Mouse (Mus musculus) hindbrain, postnatal 0 days (tissue): ENCODE results near the gene Gm20388. TPM values are rescaled to one million over a fixed set of nuclear protein-coding genes. Genes with fewer than 3 reads are reported as not detected.

Experiments
- ATAC-seq: fragments of 200-750 bp; cut with Nextera tagmentation; 2 replicates; pipeline ENCODE4 v1.8.0; 2017; ENCODE audit warnings: mild to moderate bottlenecking, moderate TSS enrichment, moderate library complexity
- DNase-seq: peaks from one replicate; pipeline ENCODE4 v3.0.0-alpha.2; 2015; ENCODE audit warnings: low spot score
- H3K27ac ChIP-seq: fragments of 300-500 bp; sonication (generic); 2 replicates; pipeline ENCODE4 v1.5.1; 2014; ENCODE audit warnings: mild to moderate bottlenecking
- H3K27me3 ChIP-seq: fragments of 300-500 bp; sonication (generic); 2 replicates; pipeline ENCODE4 v1.6.1; 2014; ENCODE audit warnings: low read length, mixed read lengths; ENCODE audit not compliant: insufficient read depth
- H3K36me3 ChIP-seq: fragments of 300-500 bp; sonication (generic); 2 replicates; pipeline ENCODE4 v1.6.1; 2014; ENCODE audit warnings: low read length, mixed read lengths; ENCODE audit not compliant: insufficient read depth
- H3K4me1 ChIP-seq: fragments of 300-500 bp; sonication (generic); 2 replicates; pipeline ENCODE4 v1.6.1; 2014; ENCODE audit warnings: antibody characterized with exemption, low read length, mixed read lengths; ENCODE audit not compliant: insufficient read depth
- H3K4me2 ChIP-seq: fragments of 300-500 bp; sonication (generic); 2 replicates; pipeline ENCODE4 v1.6.1; 2014; ENCODE audit warnings: low read depth, mild to moderate bottlenecking, low read length, moderate library complexity, mixed read lengths
- H3K4me3 ChIP-seq: fragments of 300-500 bp; sonication (generic); 2 replicates; pipeline ENCODE4 v1.5.1; 2014; ENCODE audit warnings: low read length
- H3K9ac ChIP-seq: fragments of 300-500 bp; sonication (generic); replicated peaks from 2 replicates; pipeline ENCODE4 v1.6.1; 2014; ENCODE audit warnings: mild to moderate bottlenecking, low read length, moderate library complexity, mixed read lengths
- H3K9me3 ChIP-seq: fragments of 300-500 bp; sonication (generic); 2 replicates; pipeline ENCODE4 v1.6.1; 2016; ENCODE audit warnings: low read length, mixed read lengths
- CTCF ChIP-seq: IDR thresholded peaks from 2 replicates; pipeline ENCODE4 v1.5.1; 2016; ENCODE audit warnings: antibody characterized with exemption, control low read depth, low read depth
- WGBS: fragments of 180-500 bp; shearing (Covaris S2); extraction: QIAGEN DNeasy Blood & Tissue Kit; methylation state at CpG from one replicate; pipeline ENCODE4 v1.1.7; 2014; 5-methylcytosine and 5-hydroxymethylcytosine counted together
- polyA plus RNA-seq: library from polyadenylated mRNA; unstranded; fragments of >200 nt; fragmentation: Nextera tagmentation; extraction: Ambion mirVana; gene quantifications from 2 replicates; pipeline ENCODE4 v1.2.1, GENCODE M21; 2015
- total RNA-seq: library from RNA; depleted of rRNA; stranded (reverse); fragments of >200 nt; gene quantifications from 2 replicates; pipeline ENCODE4 v1.2.3, GENCODE M21; 2014

Gm20388 gene
- total and polyA plus RNA-seq, 2 experiments from 2014 or later = 71.3 TPM; not detected in 1

DNA sequence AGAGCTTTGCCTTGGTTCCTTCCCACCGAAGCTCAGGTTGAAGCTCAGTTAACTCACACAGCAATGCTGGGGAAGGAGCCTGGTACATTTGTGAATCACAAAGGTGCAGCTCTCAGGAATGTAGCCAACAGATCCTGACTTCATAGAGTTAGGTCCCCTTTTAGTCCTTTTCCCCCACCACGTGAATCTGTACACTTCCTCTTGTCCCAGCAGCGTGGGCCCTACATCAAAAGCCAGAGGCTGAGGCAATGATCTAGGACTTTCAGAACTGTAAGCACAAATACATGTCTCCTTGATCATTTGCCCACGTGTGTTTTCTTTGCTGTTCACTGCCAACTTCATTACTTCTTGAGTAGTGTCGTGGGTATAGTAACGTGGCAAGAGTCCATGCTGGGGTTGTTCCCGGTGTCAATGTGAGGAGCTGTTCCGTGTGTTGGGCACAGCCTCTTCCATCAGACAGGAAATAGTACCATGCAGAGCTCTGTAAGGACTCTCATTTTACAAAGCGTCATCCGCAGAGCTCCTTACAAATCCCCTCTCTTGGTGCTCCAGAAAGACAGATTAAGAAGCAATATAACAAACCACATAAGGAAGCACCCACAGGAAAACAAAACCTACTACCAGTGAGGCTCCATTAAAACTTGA lies 3069.3 kb downstream of the Gm20388 start:
- TF ChIP-seq CTCF = no peak

DNA sequence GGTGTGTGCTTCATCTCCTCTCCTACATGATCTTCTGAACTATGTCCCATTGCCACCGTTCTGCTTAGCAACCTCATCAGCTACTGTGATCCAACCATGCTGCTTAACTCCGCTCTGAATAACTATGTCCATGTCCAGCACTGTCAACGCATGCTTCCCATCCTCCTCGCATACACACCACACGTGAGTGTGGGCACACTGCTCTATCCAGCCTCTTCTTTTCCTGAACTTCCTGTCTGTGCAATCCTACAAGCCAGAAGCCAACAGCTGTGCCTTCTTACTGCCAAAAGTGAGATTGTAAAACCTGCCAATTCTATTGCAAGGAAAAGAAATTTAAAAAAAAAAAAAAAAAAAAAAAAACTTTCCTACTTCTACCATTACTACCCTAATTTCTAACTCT lies 3071.0 kb downstream of the Gm20388 start:
- no peak overlapping the region for H3K4me3 ChIP-seq
- H3K27ac ChIP-seq = no peak overlapping the region
- H3K9ac ChIP-seq = no peak overlapping the region
- DNase-seq (no peak), ATAC-seq (no peak)
- WGBS = 84% methylated on average over 5 of the region's 5 CpGs
- no peaks in the 10 kb centered on the region for H3K27me3 ChIP-seq
- H3K4me1 ChIP-seq = peaks cover 5% of the 10 kb centered on the region; the same call in 1 of the 2 replicates
- TF ChIP-seq CTCF = no peak
- H3K9me3 ChIP-seq = no peaks in the 10 kb centered on the region
- no peak overlapping the region for H3K4me2 ChIP-seq
- H3K36me3 ChIP-seq = no peaks in the 10 kb centered on the region

More for the DNA sequence above, 3069.3 kb downstream of the Gm20388 start:
- Histone ChIP-seq H3K27me3 (no peaks in the 10 kb centered on the region), H3K27ac (no peak overlapping the region), H3K4me2 (no peak overlapping the region), H3K4me3 (no peak overlapping the region), H3K9me3 (no peaks in the 10 kb centered on the region), H3K9ac (no peak overlapping the region), H3K4me1 (peaks cover 5% of the 10 kb centered on the region; the same call in 1 of the 2 replicates), H3K36me3 (no peaks in the 10 kb centered on the region)
- WGBS = 60% methylated on average over 10 of the region's 10 CpGs
- no peak for DNase-seq
- no peak for ATAC-seq

GRCm38 (mm10) chr8:122983178-122983942 lies 3072.7 kb downstream of the Gm20388 start:
- H3K4me3 ChIP-seq = no peak overlapping the region
- WGBS = 87% methylated on average over 19 of the region's 19 CpGs
- TF ChIP-seq CTCF = no peak
- DNase-seq (no peak), ATAC-seq (no peak)
- H3K36me3 ChIP-seq = no peaks in the 10 kb centered on the region
- H3K27ac ChIP-seq = no peak overlapping the region
- no peak overlapping the region for H3K4me2 ChIP-seq
- no peak overlapping the region for H3K9ac ChIP-seq
- no peaks in the 10 kb centered on the region for H3K9me3 ChIP-seq
- H3K27me3 ChIP-seq = no peaks in the 10 kb centered on the region
- H3K4me1 ChIP-seq = peaks cover 5% of the 10 kb centered on the region; the same call in 1 of the 2 replicates

GRCm38 (mm10) chr8:122984175-122984574 lies 3073.5 kb downstream of the Gm20388 start:
- H3K9me3 ChIP-seq = no peaks in the 10 kb centered on the region
- H3K4me3 ChIP-seq = no peak overlapping the region
- 86% methylated on average over 3 of the region's 3 CpGs for WGBS
- no peak overlapping the region for H3K9ac ChIP-seq
- peaks cover 5% of the 10 kb centered on the region; the same call in 1 of the 2 replicates for H3K4me1 ChIP-seq
- ATAC-seq (no peak), DNase-seq (no peak)
- no peaks in the 10 kb centered on the region for H3K27me3 ChIP-seq
- H3K4me2 ChIP-seq = no peak overlapping the region
- TF ChIP-seq CTCF = no peak
- H3K27ac ChIP-seq = no peak overlapping the region
- no peaks in the 10 kb centered on the region for H3K36me3 ChIP-seq

GRCm38 (mm10) chr8:122986501-122987184 lies 3076.0 kb downstream of the Gm20388 start:
- Histone ChIP-seq H3K27ac (no peak overlapping the region), H3K27me3 (no peaks in the 10 kb centered on the region), H3K4me1 (no peaks in the 10 kb centered on the region), H3K4me2 (no peak overlapping the region), H3K36me3 (no peaks in the 10 kb centered on the region), H3K9me3 (no peaks in the 10 kb centered on the region), H3K9ac (no peak overlapping the region), H3K4me3 (no peak overlapping the region)
- ATAC-seq (no peak), DNase-seq (no peak)
- 89% methylated on average over 8 of the region's 8 CpGs for WGBS
- TF ChIP-seq CTCF = no peak

- Histone ChIP-seq H3K9me3 (no peaks in the 10 kb centered on the region), H3K4me3 (no peak overlapping the region), H3K9ac (no peak overlapping the region), H3K36me3 (no peaks in the 10 kb centered on the region), H3K4me1 (no peaks in the 10 kb centered on the region), H3K4me2 (no peak overlapping the region), H3K27ac (no peak overlapping the region), H3K27me3 (no peaks in the 10 kb centered on the region)
- 35% methylated on average over 2 of the region's 2 CpGs for WGBS
- DNase-seq = peak; percentile 14
- TF ChIP-seq CTCF = no peak
- no peak for ATAC-seq
Observed at GRCm38 (mm10) chr8:122987255-122987654, 3076.6 kb downstream of the Gm20388 start.
